In genomic region chr19:5910221-5910620, GRCm38 (mm10) we compare ENCODE assay signal across 9 mouse cellular contexts. TPM values are rescaled to one million over a fixed set of nuclear protein-coding genes. Genes with fewer than 3 reads are reported as not detected.
DNase-seq lines count a peak whose midpoint lies in the region; ATAC-seq and TF ChIP-seq lines count a peak whose summit lies in the region.
"Had no signal": no experiment of that assay in that cellular context is flagged by ENCODE, and none has a peak within 500 bp of the region (broad histone marks: within the 10 kb centered on the region; RNA-seq: fewer than 3 reads in every experiment).

No protein-coding gene starts in this region.

- H3ac ChIP-seq in myocyte (ENCODE audit: control insufficient read depth, insufficient read length): no peak overlapping the region

- H3K79me2 ChIP-seq in myocyte (ENCODE audit: control insufficient read depth, insufficient read depth): peaks cover 76% of the 10 kb centered on the region

- no peaks in the 10 kb centered on the region for H3K9me3 ChIP-seq in kidney, embryonic 15.5 days (replicated peaks)
- no peaks in the 10 kb centered on the region for H3K9me3 ChIP-seq in embryonic facial prominence, embryonic 14.5 days (ENCODE audit: control insufficient read depth, low read length)
- no peaks in the 10 kb centered on the region for H3K9me3 ChIP-seq in intestine, embryonic 14.5 days (ENCODE audit: control insufficient read depth, low read length)

- H3K36me3 ChIP-seq in kidney, embryonic 15.5 days: peaks cover 34% of the 10 kb centered on the region
- peaks cover 25% of the 10 kb centered on the region for H3K36me3 ChIP-seq in embryonic facial prominence, embryonic 14.5 days (ENCODE audit: control insufficient read depth, insufficient read depth, low read length)
- H3K36me3 ChIP-seq in intestine, embryonic 14.5 days (ENCODE audit: control insufficient read depth, insufficient read depth, low read length): peaks cover 21% of the 10 kb centered on the region
- H3K36me3 ChIP-seq in myocyte (ENCODE audit: control insufficient read depth, insufficient read depth): peaks cover 19% of the 10 kb centered on the region

- WGBS in kidney, embryonic 15.5 days: 48% methylated on average over 6 of the region's 6 CpGs
- whole genome bisulfite sequencing in embryonic facial prominence, embryonic 14.5 days: 38% methylated on average over 6 of the region's 6 CpGs
- WGBS in intestine, embryonic 14.5 days: 57% methylated on average over 6 of the region's 6 CpGs

- ATAC-seq in kidney, embryonic 15.5 days (replicated peaks; ENCODE audit: low FRiP score): no peak
- peak; percentile 16; the same call in 1 of the 2 replicates for ATAC-seq in embryonic facial prominence, embryonic 14.5 days (ENCODE audit: low read depth)
- no peak for ATAC-seq in intestine, embryonic 14.5 days (replicated peaks; ENCODE audit: low FRiP score, low TSS enrichment, low read depth)
- ATAC-seq: Patski had no signal

- H3K27ac ChIP-seq in kidney, embryonic 15.5 days: peak overlapping the region; percentile 59; the same call in 1 of the 2 replicates
- peak overlapping the region; percentile 9; the same call in 1 of the 2 replicates for H3K27ac ChIP-seq in embryonic facial prominence, embryonic 14.5 days (replicated peaks; ENCODE audit: low read depth, low read length)
- H3K27ac ChIP-seq in intestine, embryonic 14.5 days (ENCODE audit: low read depth): 0 out of 2 replicates have a peak overlapping the region, but pooled peaks have one; percentile 9

- peak overlapping the region; percentile 98; the same call in 1 of the 2 replicates for H3K4me3 ChIP-seq in kidney, embryonic 15.5 days (replicated peaks)
- H3K4me3 ChIP-seq in embryonic facial prominence, embryonic 14.5 days (ENCODE audit: low read depth, low read length): peak overlapping the region; percentile 77
- H3K4me3 ChIP-seq in intestine, embryonic 14.5 days (ENCODE audit: low read depth, low read length): no peak overlapping the region
- peak overlapping the region; percentile 96 for H3K4me3 ChIP-seq in myocyte

- no peak for TF ChIP-seq POLR2A in myocyte (IDR thresholded peaks at IDR 0.05; ENCODE audit: insufficient read length, low read depth)

- H3K4me2 ChIP-seq in kidney, embryonic 15.5 days: peak overlapping the region; percentile 71
- peak overlapping the region; percentile 87 for H3K4me2 ChIP-seq in embryonic facial prominence, embryonic 14.5 days (ENCODE audit: low read depth, low read length)
- peak overlapping the region; percentile 16; the same call in 1 of the 2 replicates for H3K4me2 ChIP-seq in intestine, embryonic 14.5 days (ENCODE audit: low read length)
- H3K4me2 ChIP-seq in myocyte (ENCODE audit: low read depth): peak overlapping the region; percentile 93

- no peaks in the 10 kb centered on the region for H3K27me3 ChIP-seq in kidney, embryonic 15.5 days
- no peaks in the 10 kb centered on the region for H3K27me3 ChIP-seq in embryonic facial prominence, embryonic 14.5 days (replicated peaks; ENCODE audit: control insufficient read depth, insufficient read depth, low read length)
- H3K27me3 ChIP-seq in intestine, embryonic 14.5 days (replicated peaks; ENCODE audit: control insufficient read depth, insufficient read depth, low read length): no peaks in the 10 kb centered on the region
- H3K27me3 ChIP-seq in myocyte (ENCODE audit: control insufficient read depth, insufficient read depth, insufficient read length): no peaks in the 10 kb centered on the region
- H3K27me3 ChIP-seq: Patski had no signal

- peaks cover 32% of the 10 kb centered on the region for H3K4me1 ChIP-seq in kidney, embryonic 15.5 days
- peaks cover 23% of the 10 kb centered on the region for H3K4me1 ChIP-seq in embryonic facial prominence, embryonic 14.5 days (ENCODE audit: control insufficient read depth, insufficient read depth, low read length)
- peaks cover 24% of the 10 kb centered on the region for H3K4me1 ChIP-seq in intestine, embryonic 14.5 days (replicated peaks; ENCODE audit: control insufficient read depth, insufficient read depth, low read length)

- no peak overlapping the region for H3K9ac ChIP-seq in kidney, embryonic 15.5 days
- H3K9ac ChIP-seq in embryonic facial prominence, embryonic 14.5 days (ENCODE audit: low read depth, low read length): peak overlapping the region; percentile 31; the same call in 1 of the 2 replicates
- H3K9ac ChIP-seq in intestine, embryonic 14.5 days (ENCODE audit: low read length): peak overlapping the region; percentile 6; the same call in 1 of the 2 replicates

- intact Hi-C loops in left cerebral cortex, postnatal 36 days (cut with DNase I): no loop called here

- DNase-seq in kidney, adult 9 months: no peak
- DNase-seq in embryonic facial prominence, embryonic 14.5 days (ENCODE audit: low spot score): peak; percentile 73
- no peak for DNase-seq in intestine, embryonic 14.5 days (ENCODE audit: low spot score)
- no peak for DNase-seq in embryo, embryonic 11 days
- DNase-seq in left cerebral cortex, postnatal 36 days (ENCODE audit: low spot score in 2 of 2): no peak
- DNase-seq in adrenal gland, postnatal 14 days: no peak

TF ChIP-seq in myocyte, 11 proteins besides CTCF, POLR2A, EP300 and RAD21:
- TF ChIP-seq MAX (IDR thresholded peaks at IDR 0.05; ENCODE audit: low read depth): no peak
- TF ChIP-seq SRF (IDR thresholded peaks at IDR 0.05; ENCODE audit: control insufficient read depth, insufficient read length, low read depth): no peak
- TF ChIP-seq E2F4 (IDR thresholded peaks at IDR 0.05; ENCODE audit: insufficient read depth): no peak
- no peak for TF ChIP-seq MYOD1 (IDR thresholded peaks at IDR 0.05; ENCODE audit: control insufficient read depth in 1 of 3, insufficient read length in 2 of 3, low read depth in 2 of 3)
- TF ChIP-seq MYOG (IDR thresholded peaks at IDR 0.05; ENCODE audit: control insufficient read depth in 1 of 3, insufficient read depth in 1 of 3, insufficient read length in 2 of 3, low read depth in 2 of 3): no peak
- no peak for TF ChIP-seq TCF3 (IDR thresholded peaks at IDR 0.05; ENCODE audit: insufficient read length, low read depth)
- TF ChIP-seq USF1 (IDR thresholded peaks at IDR 0.05; ENCODE audit: low read depth): no peak
- TF ChIP-seq CEBPB (IDR thresholded peaks at IDR 0.05; ENCODE audit: insufficient read depth, poor library complexity, severe bottlenecking): no peak
- no peak for TF ChIP-seq TCF12 (IDR thresholded peaks at IDR 0.05; ENCODE audit: insufficient read depth, poor library complexity, severe bottlenecking)
- no peak for TF ChIP-seq REST (IDR thresholded peaks at IDR 0.05; ENCODE audit: insufficient read depth, insufficient read length)

RNA-seq across cellular contexts. Expression of gene Dpf2, which starts 2.6 kb away (rescaled TPM):
- 166 and 178 TPM in 2 replicates for polyA plus RNA-seq in kidney, embryonic 15.5 days (2015; fragmentation: Nextera tagmentation; extraction: Ambion mirVana)
- polyA plus RNA-seq in embryonic facial prominence, embryonic 14.5 days (2014; fragmentation: Nextera tagmentation; extraction: Ambion mirVana): 124 and 143 TPM in 2 replicates
- polyA plus RNA-seq in intestine, embryonic 14.5 days (2014; fragmentation: Nextera tagmentation; extraction: Ambion mirVana): 131 and 145 TPM in 2 replicates
- 78.5 TPM for polyA plus RNA-seq in myocyte (2012; fragmentation: generic; extraction: Trizol)
- 10 to 100 TPM; 77.5 to 96.5 TPM for total RNA-seq in left cerebral cortex, postnatal 36 days (2021)
- 118 and 119 TPM in 2 replicates for total RNA-seq in adrenal gland, postnatal 14 days (2021)

RNA-seq across cellular contexts. Expression of gene Cdc42ep2, which starts 14.4 kb away (rescaled TPM):
- 13.4 and 15.5 TPM in 2 replicates for polyA plus RNA-seq in kidney, embryonic 15.5 days (2015; fragmentation: Nextera tagmentation; extraction: Ambion mirVana)
- 14.0 and 16.2 TPM in 2 replicates for polyA plus RNA-seq in embryonic facial prominence, embryonic 14.5 days (2014; fragmentation: Nextera tagmentation; extraction: Ambion mirVana)
- polyA plus RNA-seq in intestine, embryonic 14.5 days (2014; fragmentation: Nextera tagmentation; extraction: Ambion mirVana): 7.0 and 9.3 TPM in 2 replicates
- polyA plus RNA-seq in myocyte (2012; fragmentation: generic; extraction: Trizol): 16.2 TPM
- 1 to 10 TPM; 5.5 to 8.3 TPM for total RNA-seq in left cerebral cortex, postnatal 36 days (2021)
- total RNA-seq in adrenal gland, postnatal 14 days (2021): 9.6 and 9.7 TPM in 2 replicates

RNA-seq across cellular contexts. Expression of gene Tigd3, which starts 16.3 kb away (rescaled TPM):
- 4.2 and 4.7 TPM in 2 replicates for polyA plus RNA-seq in kidney, embryonic 15.5 days (2015; fragmentation: Nextera tagmentation; extraction: Ambion mirVana)
- 1.4 and 2.0 TPM in 2 replicates for polyA plus RNA-seq in embryonic facial prominence, embryonic 14.5 days (2014; fragmentation: Nextera tagmentation; extraction: Ambion mirVana)
- polyA plus RNA-seq in intestine, embryonic 14.5 days (2014; fragmentation: Nextera tagmentation; extraction: Ambion mirVana): 2.0 and 2.1 TPM in 2 replicates
- 0.31 TPM for polyA plus RNA-seq in myocyte (2012; fragmentation: generic; extraction: Trizol)
- total RNA-seq in left cerebral cortex, postnatal 36 days (2021): 1 to 10 TPM; 4.3 to 4.5 TPM
- total RNA-seq in adrenal gland, postnatal 14 days (2021): 1.4 and 1.7 TPM in 2 replicates

RNA-seq across cellular contexts. Expression of gene Slc25a45, which starts 32.6 kb away (rescaled TPM):
- polyA plus RNA-seq in kidney, embryonic 15.5 days (2015; fragmentation: Nextera tagmentation; extraction: Ambion mirVana): 8.1 and 8.5 TPM in 2 replicates
- 2.8 and 3.0 TPM in 2 replicates for polyA plus RNA-seq in embryonic facial prominence, embryonic 14.5 days (2014; fragmentation: Nextera tagmentation; extraction: Ambion mirVana)
- 2.1 and 2.5 TPM in 2 replicates for polyA plus RNA-seq in intestine, embryonic 14.5 days (2014; fragmentation: Nextera tagmentation; extraction: Ambion mirVana)
- 5.2 TPM for polyA plus RNA-seq in myocyte (2012; fragmentation: generic; extraction: Trizol)
- total RNA-seq in left cerebral cortex, postnatal 36 days (2021): 1 to 10 TPM; 3.0 to 4.1 TPM
- 14.7 and 16.5 TPM in 2 replicates for total RNA-seq in adrenal gland, postnatal 14 days (2021)

RNA-seq across cellular contexts. Expression of gene Frmd8, which starts 35.1 kb away (rescaled TPM):
- 40.2 and 43.1 TPM in 2 replicates for polyA plus RNA-seq in kidney, embryonic 15.5 days (2015; fragmentation: Nextera tagmentation; extraction: Ambion mirVana)
- polyA plus RNA-seq in embryonic facial prominence, embryonic 14.5 days (2014; fragmentation: Nextera tagmentation; extraction: Ambion mirVana): 20.6 and 25.8 TPM in 2 replicates
- 18.2 and 18.9 TPM in 2 replicates for polyA plus RNA-seq in intestine, embryonic 14.5 days (2014; fragmentation: Nextera tagmentation; extraction: Ambion mirVana)
- polyA plus RNA-seq in myocyte (2012; fragmentation: generic; extraction: Trizol): 22.3 TPM
- 10 to 100 TPM; 11.6 to 13.3 TPM for total RNA-seq in left cerebral cortex, postnatal 36 days (2021)
- 26.0 and 34.5 TPM in 2 replicates for total RNA-seq in adrenal gland, postnatal 14 days (2021)

Comparison
In these comparisons a context has a peak if more than half of its experiments do, and no peak if none do; other contexts are left out.
1. H3K27ac ChIP-seq: peak in every context shown above with its lines; median percentile 59 in kidney, embryonic 15.5 days; 9 in embryonic facial prominence, embryonic 14.5 days; 9 in intestine, embryonic 14.5 days.
2. H3K4me2 ChIP-seq: peak in every context shown above with its lines; median percentile 93 in myocyte; 87 in embryonic facial prominence, embryonic 14.5 days; 71 in kidney, embryonic 15.5 days; 16 in intestine, embryonic 14.5 days.